Mouse (Mus musculus) liver, embryonic 14.5 days (tissue): Measurements from ENCODE around the gene Srcap.

Source experiments
- CTCF ChIP-seq: IDR thresholded peaks from 2 replicates; pipeline ENCODE4 v1.5.1; 2016; ENCODE audit warnings: antibody characterized with exemption, low read depth, control low read depth
- EP300 ChIP-seq: IDR thresholded peaks from 2 replicates; pipeline ENCODE4 v1.6.1; 2016; ENCODE audit warnings: antibody characterized with exemption, low read depth

GRCm38 (mm10) chr7:127513781-127514180 is 2.0 kb downstream of the Srcap start:
- TF ChIP-seq CTCF (no peak), EP300 (no peak)
